Mouse (Mus musculus): ENCODE measurements around the gene Ppp1ca. TPM values are rescaled to one million over a fixed set of nuclear protein-coding genes. Genes with fewer than 3 reads are reported as not detected.

Ppp1ca gene
- total RNA-seq, 2 experiments from 2014 or later, result 292 to 320 TPM

DNA sequence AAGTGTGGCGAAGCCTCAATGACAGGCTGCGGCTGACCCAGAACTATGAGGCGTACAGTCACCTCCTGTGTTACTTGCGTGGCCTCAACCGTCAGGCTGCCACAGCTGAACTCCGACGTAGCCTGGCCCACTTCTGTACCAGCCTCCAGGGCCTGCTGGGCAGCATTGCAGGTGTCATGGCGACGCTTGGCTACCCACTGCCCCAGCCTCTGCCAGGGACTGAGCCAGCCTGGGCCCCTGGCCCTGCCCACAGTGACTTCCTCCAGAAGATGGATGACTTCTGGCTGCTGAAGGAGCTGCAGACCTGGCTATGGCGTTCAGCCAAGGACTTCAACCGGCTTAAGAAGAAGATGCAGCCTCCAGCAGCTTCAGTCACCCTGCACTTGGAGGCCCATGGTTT is 30.3 kb downstream of the Ppp1ca start:
- intact Hi-C loops (cut with DNase I), result loop anchor here (10.0 kb wide), 1 partner anchor 207 kb away; the partner anchor contains the start of gene Ndufv1
- DNase-seq (ENCODE audit: low spot score in 2 of 2), result no peak

DNA sequence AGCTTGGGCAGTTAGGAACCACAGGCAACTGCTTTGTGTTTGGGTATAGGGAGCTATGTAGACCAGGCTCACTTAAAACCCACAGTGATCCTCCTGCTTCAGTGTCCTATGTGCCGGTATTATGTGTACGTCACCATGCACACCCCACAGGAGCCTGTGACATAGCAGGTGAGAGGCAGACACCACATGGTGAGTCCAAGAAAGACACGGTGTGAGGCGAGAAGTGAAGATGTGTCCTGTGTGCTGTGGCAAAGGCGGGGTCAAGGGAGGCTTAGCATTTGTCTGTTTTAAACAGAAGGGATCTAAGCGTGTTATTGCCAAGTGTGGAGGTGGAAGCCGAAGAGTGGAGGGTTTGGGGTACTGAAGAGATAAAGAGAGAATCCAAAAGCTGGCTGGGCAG is 34.9 kb downstream of the Ppp1ca start:
- DNase-seq (ENCODE audit: low spot score in 2 of 2), result no peak
- intact Hi-C loops (cut with DNase I), result loop anchor here (10.0 kb wide), 1 partner anchor 212 kb away; the partner anchor contains the start of gene Ndufv1

DNA sequence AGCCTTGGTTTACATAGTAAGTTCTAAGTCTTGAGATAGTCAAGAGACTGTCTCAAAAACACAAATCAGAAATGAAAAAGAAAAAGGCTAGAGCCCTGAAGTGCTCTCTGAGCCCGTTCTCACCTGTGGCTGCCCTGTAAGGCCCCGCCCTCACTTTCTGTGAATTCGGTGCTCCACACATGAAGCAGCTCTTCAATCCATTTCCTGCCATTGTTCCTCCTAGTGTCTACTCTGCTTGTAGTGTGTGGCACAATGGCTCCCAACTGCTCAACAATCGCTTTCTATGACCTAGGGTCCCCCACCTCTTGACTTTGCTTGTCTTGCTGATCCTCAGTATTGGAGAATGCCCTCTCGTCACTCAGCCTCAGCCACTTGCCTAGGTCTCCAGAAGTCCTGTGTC is 35.6 kb downstream of the Ppp1ca start:
- no peak for DNase-seq (ENCODE audit: low spot score in 2 of 2)

DNA sequence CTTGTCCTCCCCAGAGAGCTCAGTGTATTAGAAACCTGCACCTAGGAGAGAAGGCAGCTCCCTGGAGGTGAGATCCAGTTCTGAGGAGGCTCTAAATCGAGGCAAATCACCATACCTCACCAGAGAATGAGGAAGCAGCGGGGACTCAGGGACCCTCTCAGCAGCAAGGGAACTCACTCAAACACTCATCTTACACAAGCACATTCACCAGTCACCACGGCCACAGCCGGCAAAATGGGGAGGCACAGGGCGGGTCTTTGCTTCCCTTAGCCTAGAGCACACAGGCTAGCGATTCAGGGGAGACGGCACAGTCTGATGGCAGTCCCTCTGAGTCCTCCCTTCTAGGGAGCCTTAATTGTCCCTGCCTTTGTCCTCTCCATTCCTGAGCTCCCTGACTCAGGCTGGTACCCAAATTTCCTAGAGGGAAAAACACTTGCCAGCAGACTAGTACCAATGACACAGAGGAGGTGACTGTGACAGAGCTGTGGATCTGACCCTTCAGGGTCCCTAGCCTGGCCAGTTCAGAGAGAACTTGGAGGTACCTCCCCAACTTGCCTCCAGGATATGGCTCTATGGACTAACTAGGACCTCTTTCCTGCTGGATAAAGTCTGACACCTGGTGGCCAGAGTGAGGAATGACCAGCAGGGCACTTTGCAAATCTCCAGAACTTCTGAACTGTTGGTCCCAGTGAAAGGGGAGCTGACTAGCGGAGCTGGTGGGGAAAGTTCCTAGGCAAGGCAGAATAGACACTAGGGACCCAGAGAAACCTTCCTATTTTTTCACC is 36.2 kb downstream of the Ppp1ca start:
- intact Hi-C loops (cut with DNase I), result loop anchor here (2.0 to 10.0 kb wide), 2 partner anchors 21 to 213 kb away; partner anchors contain the start of gene Ndufv1

More for the DNA sequence above, 35.6 kb downstream of the Ppp1ca start:
- intact Hi-C loops (cut with DNase I), result loop anchor here (10.0 kb wide), 1 partner anchor 213 kb away; the partner anchor contains the start of gene Ndufv1

DNA sequence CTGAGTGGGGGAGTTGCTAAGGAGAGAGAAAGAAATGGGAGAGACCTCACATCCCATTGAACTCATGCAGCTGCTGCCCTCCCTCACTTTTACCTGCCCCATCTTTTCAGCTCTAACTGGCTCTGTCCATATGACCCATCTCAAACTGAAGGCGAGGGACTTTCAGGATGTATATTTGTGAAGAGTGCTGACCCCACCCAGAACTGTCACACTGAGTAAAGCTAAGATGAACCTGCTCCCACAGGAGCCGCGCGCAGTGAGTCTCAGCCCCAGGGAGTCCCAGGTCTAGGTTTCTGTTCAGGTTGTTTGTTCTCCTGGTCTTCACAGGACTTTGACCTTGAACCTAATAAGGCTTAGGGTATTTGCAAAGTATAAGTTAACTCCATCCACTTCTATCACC is 37.0 kb downstream of the Ppp1ca start:
- no peak for DNase-seq (ENCODE audit: low spot score in 2 of 2)
- intact Hi-C loops (cut with DNase I), result loop anchor here (2.0 to 10.0 kb wide), 2 partner anchors 22 to 214 kb away; partner anchors contain the start of gene Ndufv1

More for the DNA sequence above, 36.2 kb downstream of the Ppp1ca start:
- peak; percentile 63 to 65 for DNase-seq (ENCODE audit: low spot score in 2 of 2)

DNA sequence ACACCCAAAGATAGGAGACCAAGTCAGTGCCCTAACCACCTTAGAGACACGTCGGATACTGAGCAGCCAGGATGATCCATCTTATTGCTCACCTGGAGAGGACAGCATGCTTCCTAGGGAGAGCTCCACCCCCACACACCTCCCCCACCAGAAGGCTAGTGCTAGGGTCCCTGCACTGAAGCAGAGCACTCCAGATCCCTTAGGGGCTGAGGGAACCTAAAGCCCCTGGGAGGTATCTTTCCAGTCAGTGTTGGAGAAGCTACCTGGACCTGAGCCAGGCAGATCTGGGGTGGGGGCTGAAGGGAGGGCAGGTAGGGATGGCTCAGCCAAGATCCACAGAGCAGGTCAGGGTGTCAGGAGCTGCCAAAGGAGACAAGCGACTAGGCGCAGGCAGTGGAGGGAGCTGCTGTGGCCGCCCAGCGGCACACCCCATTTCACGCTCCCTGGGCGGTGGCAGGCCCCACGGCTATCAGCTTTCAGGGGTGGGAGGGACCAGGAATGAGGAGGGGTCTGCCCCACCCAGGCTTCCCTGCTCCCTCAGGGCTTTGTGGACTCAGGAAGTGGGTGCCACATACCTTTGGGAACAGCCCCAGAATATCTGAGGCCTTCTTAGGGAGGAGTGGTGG is 37.7 kb downstream of the Ppp1ca start:
- intact Hi-C loops (cut with DNase I), result loop anchor here (2.0 to 10.0 kb wide), 4 partner anchors 23 to 215 kb away; partner anchors contain the start of genes Aip and Ndufv1
- DNase-seq (ENCODE audit: low spot score in 2 of 2), result no peak

DNA sequence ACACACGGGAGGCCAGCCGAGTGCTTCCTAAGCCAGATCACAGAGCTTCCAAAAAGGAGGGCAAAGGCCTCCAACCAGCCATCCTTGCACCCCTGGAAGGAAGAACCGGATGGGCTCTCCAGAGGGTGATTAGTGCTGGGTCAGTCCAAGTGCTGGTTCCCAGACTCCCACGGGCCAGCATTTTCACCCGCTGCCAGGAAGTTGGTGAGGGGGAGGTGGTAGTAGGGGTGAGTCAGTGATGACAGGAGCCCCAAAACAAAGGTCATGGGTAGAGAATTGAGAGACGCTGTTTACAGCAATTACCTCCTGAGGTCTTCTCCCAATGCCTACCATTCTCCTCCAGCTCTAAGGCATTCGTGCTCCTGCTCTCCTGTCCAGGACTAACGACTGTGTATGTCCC is 38.5 kb downstream of the Ppp1ca start:
- intact Hi-C loops (cut with DNase I), result loop anchor here (2.0 to 5.0 kb wide), 2 partner anchors 103 to 130 kb away; partner anchors contain the start of gene Aip
- DNase-seq (ENCODE audit: low spot score in 2 of 2), result no peak

DNA sequence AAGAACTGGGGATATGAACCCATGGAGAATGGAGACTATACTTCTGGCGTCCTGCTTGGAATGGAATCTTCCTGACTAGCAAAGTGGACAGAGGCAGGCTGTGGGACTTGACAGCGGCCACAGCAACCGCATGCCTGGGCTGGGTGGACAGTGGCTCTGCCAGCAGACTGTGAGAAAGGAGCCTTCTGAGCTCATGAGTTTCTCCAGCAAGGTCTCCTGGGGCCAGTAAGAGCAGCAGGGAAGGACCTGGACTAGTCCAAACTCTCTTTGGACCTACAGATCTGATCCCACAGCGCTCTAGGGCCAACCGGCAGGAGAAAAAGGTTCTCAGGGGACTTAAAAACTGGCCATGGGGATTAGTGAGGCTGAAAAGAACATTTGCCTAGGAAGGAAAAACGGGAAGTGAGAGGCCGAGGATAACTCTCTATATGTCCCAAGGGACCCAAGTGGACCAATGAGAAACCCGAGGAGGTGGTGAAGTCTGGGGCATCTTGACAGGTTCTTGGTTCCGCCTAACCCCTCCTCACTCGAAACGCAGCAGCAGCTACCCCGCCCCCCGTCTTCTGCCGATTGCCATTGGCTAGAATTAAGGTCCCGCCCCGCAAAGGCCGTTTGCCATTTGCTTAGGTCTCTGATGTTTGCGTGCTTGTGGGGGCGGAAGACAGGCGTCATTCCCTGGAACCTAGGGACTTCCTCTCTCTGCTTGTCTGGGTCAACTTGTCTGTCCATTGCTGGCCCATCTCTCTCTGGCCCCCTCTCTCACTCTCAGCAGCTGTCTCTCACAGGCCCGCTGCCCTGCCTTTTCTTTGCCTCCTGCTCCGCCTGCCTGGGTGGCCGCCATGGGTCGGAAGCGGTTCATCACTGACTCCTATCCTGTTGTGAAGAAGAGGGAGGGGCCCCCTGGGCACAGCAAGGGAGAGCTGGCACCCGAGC is 39.7 kb downstream of the Ppp1ca start, which contains the start of gene Pold4:
Gene Pold4 (plus strand): TSS at position 647 of the 933 bp plus-strand sequence.
- intact Hi-C loops (cut with DNase I), result loop anchor here (1.0 to 5.0 kb wide), 3 partner anchors 62 to 131 kb away; partner anchors contain the start of gene Aip
- DNase-seq (ENCODE audit: low spot score in 2 of 2), result peak; percentile 94 to 96

DNA sequence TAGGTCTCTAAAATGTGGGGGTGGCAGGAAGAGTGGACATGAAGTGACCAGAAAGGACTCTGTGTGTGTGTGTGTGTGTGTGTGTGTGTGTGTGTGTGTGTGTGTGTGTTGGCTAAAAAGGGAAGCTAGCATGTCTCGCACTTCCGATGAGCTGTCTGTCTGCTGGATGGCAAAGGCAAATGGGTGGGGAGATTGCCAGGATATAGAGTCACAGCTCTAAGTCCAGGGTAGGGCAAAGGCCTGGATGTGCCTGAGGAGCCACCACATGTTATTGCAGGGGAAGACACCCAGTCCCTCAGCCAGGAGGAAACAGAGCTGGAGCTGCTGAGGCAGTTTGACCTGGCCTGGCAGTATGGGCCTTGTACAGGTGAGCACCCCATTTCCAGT is 40.3 kb downstream of the Ppp1ca start:
- no peak for DNase-seq (ENCODE audit: low spot score in 2 of 2)
- intact Hi-C loops (cut with DNase I), result loop anchor here (5.0 kb wide), 1 partner anchor 105 kb away; the partner anchor contains the start of gene Aip

DNA sequence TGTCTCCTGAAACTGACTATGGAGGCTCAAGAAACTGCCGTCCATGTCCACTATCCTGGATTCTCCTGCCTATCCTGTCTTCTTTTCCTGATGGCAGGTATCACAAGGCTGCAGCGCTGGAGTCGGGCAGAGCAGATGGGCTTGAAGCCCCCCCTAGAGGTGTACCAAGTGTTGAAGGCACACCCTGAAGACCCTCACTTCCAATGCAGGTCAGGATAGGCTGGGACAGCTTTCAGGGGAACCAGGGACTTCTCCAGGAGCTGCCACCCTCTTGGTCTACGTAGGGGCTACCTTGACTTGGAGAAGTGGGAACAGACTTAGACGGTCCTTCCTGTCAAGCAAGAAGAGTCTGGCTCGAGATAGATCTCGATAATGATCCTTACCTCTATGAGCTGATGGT is 40.8 kb downstream of the Ppp1ca start:
- intact Hi-C loops (cut with DNase I), result loop anchor here (5.0 kb wide), 1 partner anchor 105 kb away; the partner anchor contains the start of gene Aip
- no peak for DNase-seq (ENCODE audit: low spot score in 2 of 2)

DNA sequence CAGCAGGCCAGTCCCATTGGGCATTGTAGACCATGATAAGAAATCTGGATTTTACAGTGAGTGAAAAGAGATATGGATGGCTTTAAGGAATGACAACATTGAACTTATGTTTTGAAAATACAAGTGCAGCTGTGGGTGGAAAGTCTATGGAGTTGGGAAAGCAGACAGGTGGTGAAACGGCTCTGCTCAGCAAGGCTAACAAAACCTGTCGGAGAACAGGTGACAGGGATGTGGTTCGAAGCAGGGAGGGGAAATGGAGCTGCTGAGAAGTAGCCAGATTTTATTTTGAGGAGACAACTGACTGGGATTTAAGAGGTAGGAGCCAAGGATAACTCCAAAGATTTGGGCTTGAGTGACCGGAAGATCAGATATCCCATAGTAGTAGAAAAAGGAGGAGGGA is 42.7 kb downstream of the Ppp1ca start:
- intact Hi-C loops (cut with DNase I), result loop anchor here (5.0 kb wide), 1 partner anchor 107 kb away; the partner anchor contains the start of gene Aip
- DNase-seq (ENCODE audit: low spot score in 2 of 2), result no peak

DNA sequence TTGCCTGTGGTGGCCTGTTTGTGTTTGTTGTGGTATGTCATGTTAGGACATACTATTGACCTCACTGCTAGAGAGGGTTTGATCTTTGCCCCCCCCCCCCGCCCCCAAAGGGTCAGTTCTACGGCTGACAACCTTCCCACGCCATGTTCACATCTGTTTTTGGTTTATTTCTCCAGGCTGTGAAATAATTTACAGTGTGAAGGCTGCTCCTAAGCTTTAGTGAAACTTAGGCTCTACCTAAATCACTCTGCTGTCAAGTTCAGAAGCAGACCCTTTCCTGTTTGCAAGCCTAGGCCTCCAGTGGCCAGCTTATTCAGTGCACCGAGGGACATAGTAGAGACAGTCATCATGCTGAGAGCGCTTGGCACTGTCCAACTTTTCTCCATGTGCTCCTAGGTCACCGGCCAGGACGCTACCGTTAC is 48.4 kb downstream of the Ppp1ca start:
- no peak for DNase-seq (ENCODE audit: low spot score in 2 of 2)
- intact Hi-C loops (cut with DNase I), result no loop called here

DNA sequence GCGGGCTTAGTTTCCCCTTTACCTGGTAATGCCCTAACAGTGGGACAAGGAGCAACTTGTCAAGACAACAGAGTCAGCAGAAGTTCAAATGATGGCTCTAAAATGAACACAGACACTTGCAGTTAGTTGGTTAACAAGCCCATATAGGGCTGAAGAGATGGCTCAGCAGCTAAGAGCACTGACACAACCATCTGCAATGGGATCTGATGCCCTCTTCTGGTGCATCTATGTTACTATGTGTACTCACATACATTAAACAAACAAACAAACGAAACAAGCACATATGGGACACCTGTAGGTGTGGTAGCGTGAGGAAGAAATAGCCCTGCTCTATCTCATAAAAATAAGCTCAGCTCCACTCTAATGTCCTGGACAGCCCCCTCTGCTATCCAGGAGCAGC is 50.6 kb downstream of the Ppp1ca start:
- intact Hi-C loops (cut with DNase I), result no loop called here
- no peak for DNase-seq (ENCODE audit: low spot score in 2 of 2)

DNA sequence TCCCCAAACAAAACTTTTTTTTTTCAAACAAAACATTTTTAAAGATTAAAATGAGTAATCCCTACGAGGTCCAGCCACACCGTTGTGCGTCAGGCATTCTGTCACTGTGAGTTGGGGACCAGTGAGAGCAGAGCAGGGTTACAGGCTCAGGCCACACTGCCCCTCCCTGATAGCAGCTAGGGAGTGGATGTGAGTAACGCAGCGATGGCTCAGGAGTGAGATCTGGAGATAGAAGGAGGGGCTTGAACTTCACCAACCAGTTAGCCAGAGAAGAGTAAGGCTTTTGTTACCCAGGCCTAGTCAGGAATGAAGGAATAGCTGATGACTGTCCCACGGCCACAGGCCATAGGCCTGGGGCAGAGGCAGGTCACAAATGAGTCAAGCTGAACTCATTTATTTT is 52.9 kb downstream of the Ppp1ca start:
- intact Hi-C loops (cut with DNase I), result no loop called here
- DNase-seq (ENCODE audit: low spot score in 2 of 2), result no peak

Small RNA genes lying within 50 kb of the gene (microRNA-seq; reads per million reads assigned to microRNA genes)
- not detected for gene Gm26115

Other genes starting within 250 kb of the Ppp1ca start
- under 1 TPM in 1 of 2 experiments, not detected in 1; 0.27 TPM for gene Aldh3b3, start 233.4 kb upstream of the Ppp1ca start, total RNA-seq (2021)
- 1 to 10 TPM; 1.0 to 1.4 TPM for gene Aldh3b2, start 219.7 kb upstream of the Ppp1ca start, total RNA-seq (2021)
- 1 to 10 TPM; 2.0 to 2.7 TPM for gene Acy3, start 205.5 kb upstream of the Ppp1ca start, total RNA-seq (2021)
- not detected for gene Tbx10, start 199.3 kb upstream of the Ppp1ca start, total RNA-seq (2021)
- gene Nudt8, start 191.5 kb upstream of the Ppp1ca start, total RNA-seq (2021), result 10 to 100 TPM in 1 of 2 experiments, 1 to 10 TPM in 1; 8.8 to 13.3 TPM
- 1 to 10 TPM; 1.2 to 1.8 TPM for gene Gm49405, start 191.4 kb upstream of the Ppp1ca start, total RNA-seq (2021)
- gene Doc2g, start 188.8 kb upstream of the Ppp1ca start, total RNA-seq (2021), result 1 to 10 TPM; 2.7 to 6.8 TPM
- 100 to 1,000 TPM; 226 to 259 TPM for gene Ndufv1, start 179.3 kb upstream of the Ppp1ca start, total RNA-seq (2021)
- gene Gstp1, start 154.1 kb upstream of the Ppp1ca start, total RNA-seq (2021), result 100 to 1,000 TPM; 301 to 332 TPM
- 10 to 100 TPM; 33.9 to 45.2 TPM for gene Gstp2, start 146.0 kb upstream of the Ppp1ca start, total RNA-seq (2021)
- not detected for gene Gstp3, start 132.5 kb upstream of the Ppp1ca start, total RNA-seq (2021)
- gene Cabp2, start 110.5 kb upstream of the Ppp1ca start, total RNA-seq (2021), result not detected
- gene Cdk2ap2, start 94.9 kb upstream of the Ppp1ca start, total RNA-seq (2021), result 10 to 100 TPM; 28.8 to 34.1 TPM
- 100 to 1,000 TPM; 202 to 203 TPM for gene Pitpnm1, start 92.1 kb upstream of the Ppp1ca start, total RNA-seq (2021)
- gene Aip, start 66.2 kb upstream of the Ppp1ca start, total RNA-seq (2021), result 100 to 1,000 TPM; 106 to 133 TPM
- not detected for gene Gpr152, start 52.3 kb upstream of the Ppp1ca start, total RNA-seq (2021)
- not detected for gene Cabp4, start 48.0 kb upstream of the Ppp1ca start, total RNA-seq (2021)
- 10 to 100 TPM; 75.7 to 81.1 TPM for gene Coro1b, start 43.4 kb upstream of the Ppp1ca start, total RNA-seq (2021)
- 1 to 10 TPM; 1.3 to 1.8 TPM for gene Ptprcap, start 38.5 kb upstream of the Ppp1ca start, total RNA-seq (2021)
- gene Rps6kb2, start 28.7 kb upstream of the Ppp1ca start, total RNA-seq (2021), result 10 to 100 TPM; 27.8 to 43.1 TPM
- gene Carns1, start 16.6 kb upstream of the Ppp1ca start, total RNA-seq (2021), result 1 to 10 TPM; 5.5 to 7.8 TPM
- 1 to 10 TPM; 1.5 to 1.9 TPM for gene Tbc1d10c, start 781 bp upstream of the Ppp1ca start, total RNA-seq (2021)
- gene Rad9a, start 9.6 kb downstream of the Ppp1ca start, total RNA-seq (2021), result 10 to 100 TPM in 1 of 2 experiments, 1 to 10 TPM in 1; 6.1 to 10.8 TPM
- 1 to 10 TPM in 1 of 2 experiments, under 1 TPM in 1; 0.84 to 1.2 TPM for gene Clcf1, start 22.2 kb downstream of the Ppp1ca start, total RNA-seq (2021)
- not detected for gene AC109138.7, start 22.3 kb downstream of the Ppp1ca start, total RNA-seq (2021)
- 10 to 100 TPM; 15.9 to 17.8 TPM for gene Pold4, start 39.8 kb downstream of the Ppp1ca start, total RNA-seq (2021)
- gene Ssh3, start 77.1 kb downstream of the Ppp1ca start, total RNA-seq (2021), result 10 to 100 TPM; 41.1 to 65.6 TPM
- 10 to 100 TPM; 69.7 to 72.3 TPM for gene Ankrd13d, start 91.1 kb downstream of the Ppp1ca start, total RNA-seq (2021)
- 100 to 1,000 TPM; 223 to 239 TPM for gene Grk2, start 114.2 kb downstream of the Ppp1ca start, total RNA-seq (2021)
- 10 to 100 TPM; 66.6 to 82.6 TPM for gene Kdm2a, start 206.2 kb downstream of the Ppp1ca start, total RNA-seq (2021)
- under 1 TPM; 0.32 to 0.86 TPM for gene Rhod, start 247.4 kb downstream of the Ppp1ca start, total RNA-seq (2021)